Mouse (Mus musculus) telencephalon, adult 2 months (tissue): ENCODE measurements around the gene Ppm1g.
"Not testable (repeated sequence)": the region's sequence is repeated elsewhere in the genome, so short reads cannot be mapped to it uniquely, and the experiment has no call there.

Experiments used
- DNase-seq: peaks from one replicate; pipeline ENCODE4 v3.0.0-alpha.2; 2011; ENCODE audit warnings: low read depth, low spot score

Gene Ppm1g

DNA sequence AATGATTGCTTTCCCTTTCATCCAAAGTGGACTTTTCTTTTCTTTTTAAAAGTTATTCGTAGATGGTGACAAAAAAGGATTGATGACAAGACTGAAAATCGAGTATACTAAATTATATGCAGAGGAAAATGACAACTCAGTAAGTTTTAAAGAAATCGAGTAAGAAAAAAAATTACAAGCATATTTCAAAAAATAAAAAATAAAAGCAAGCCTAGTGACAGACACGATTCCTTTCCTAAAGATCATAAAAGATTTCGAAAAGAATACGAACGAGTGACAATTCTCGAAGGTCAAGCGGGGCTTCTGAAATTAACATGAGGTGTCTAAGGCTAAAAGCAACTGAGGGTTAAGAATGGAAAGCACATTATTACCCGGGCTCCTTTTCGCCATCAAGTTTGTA is 1.0 kb downstream of the Ppm1g start:
- no peak for DNase-seq

DNA sequence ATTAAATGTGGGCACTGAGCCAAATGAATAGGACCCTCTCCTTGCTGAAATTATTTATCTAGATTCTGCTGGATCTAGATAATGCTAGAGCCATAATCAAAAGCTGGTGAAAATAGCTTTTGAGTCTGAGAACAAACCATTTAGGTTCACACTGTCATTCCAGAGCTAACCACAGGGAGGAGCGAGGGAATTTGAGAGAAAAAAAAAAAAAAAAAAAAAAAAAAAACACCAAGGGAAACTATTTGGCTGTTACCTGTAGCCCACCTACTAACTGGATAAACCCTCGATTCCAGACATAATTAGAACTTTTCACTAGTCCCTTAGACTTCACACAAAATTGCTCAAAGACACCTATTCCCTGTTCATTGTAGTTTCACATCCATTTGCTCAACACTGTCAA is 1.4 kb downstream of the Ppm1g start:
- DNase-seq, result no peak

DNA sequence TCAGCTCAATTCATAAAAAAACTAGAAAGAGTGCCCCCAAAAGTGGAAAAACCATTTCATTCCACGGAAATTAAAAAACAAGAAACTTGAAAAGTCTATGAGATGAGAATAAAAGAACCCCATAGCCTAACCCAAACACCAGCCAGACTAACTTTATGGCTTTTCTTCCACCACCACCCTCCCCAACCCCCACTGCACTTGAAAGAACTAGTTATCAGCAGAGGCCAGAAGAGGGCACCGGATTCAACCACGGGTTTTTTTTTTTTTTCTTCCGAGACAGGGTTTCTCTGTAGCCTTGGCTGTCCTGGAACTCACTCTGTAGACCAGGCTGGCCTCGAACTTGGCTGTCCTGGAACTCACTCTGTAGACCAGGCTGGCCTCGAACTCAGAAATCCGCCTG is 2.2 kb downstream of the Ppm1g start:
- no peak for DNase-seq

DNA sequence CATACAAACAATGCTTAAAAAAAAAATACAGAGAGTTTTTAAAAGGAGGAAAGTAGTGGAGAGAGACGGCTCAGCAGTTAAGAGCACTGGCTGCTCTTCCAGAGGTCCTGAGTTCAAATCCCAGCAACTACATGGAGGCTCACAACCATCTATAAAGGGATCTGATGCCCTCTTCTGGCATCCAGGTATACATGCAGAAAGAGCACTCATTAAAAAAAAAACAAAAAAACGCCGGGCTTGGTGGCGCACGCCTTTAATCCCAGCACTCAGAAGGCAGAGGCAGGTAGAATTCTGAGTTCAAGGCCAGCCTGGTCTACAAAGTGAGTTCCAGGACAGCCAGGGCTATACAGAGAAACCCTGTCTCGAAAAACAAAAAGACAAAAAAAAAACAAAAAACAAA is 3.9 kb downstream of the Ppm1g start:
- DNase-seq, result not testable (repeated sequence)

DNA sequence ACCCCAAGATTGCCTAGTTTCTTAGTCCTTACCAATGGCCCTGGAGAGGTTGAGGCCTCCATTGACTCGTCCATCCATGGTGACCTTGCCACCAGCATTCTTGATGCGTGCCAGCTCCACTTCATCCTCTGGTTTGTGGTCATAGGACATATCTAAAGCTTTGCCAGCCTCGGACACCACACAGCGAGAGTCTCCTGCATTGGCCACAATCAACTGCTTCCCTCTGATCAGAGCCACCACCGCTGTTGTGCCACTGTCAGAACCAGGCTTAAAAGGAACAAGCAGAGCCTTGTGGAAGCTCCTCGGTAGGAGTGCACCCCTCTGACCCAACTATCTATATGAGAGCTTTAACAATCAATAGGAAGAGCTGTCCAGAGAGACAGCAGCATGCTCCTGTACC is 16.1 kb downstream of the Ppm1g start:
- DNase-seq, result no peak

DNA sequence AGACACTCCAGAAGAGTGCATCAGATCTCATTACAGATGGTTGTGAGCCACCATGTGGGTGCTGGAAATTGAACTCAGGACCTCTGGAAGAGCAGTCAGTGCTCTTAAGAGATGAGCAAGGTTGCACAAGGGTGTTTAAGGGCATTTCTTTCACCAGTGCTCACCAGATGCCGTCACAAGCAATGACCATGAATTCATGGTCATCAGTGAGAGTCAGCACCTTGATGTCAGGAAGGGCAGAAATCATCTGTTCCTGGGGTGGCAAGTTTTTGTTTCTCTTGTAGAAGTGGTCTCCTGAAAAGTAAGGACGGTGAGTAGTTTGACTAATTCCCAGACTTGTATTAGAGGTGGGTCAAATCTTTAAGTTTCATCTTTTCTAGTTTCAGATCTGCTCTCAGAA is 16.6 kb downstream of the Ppm1g start:
- DNase-seq, result no peak

DNA sequence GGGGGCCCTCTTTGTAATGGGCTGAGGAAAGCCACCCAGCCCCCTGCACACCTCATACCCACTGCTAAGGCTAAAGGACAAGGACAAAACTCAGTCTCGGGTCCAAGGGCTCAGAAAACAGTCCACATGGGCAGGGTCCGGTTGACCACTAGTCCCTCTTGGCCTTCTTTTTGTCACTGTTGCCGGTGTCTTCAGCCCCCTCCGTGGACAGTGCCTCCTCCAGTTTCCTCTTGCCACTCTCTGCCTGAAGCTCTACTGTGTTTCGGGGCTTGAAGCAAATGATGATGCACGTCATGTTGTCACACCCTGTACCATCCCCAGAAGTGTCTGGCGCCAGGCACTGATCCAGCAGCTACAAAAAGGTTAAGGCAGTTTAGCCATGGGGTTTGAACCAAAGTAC is 17.6 kb downstream of the Ppm1g start:
- no peak for DNase-seq

DNA sequence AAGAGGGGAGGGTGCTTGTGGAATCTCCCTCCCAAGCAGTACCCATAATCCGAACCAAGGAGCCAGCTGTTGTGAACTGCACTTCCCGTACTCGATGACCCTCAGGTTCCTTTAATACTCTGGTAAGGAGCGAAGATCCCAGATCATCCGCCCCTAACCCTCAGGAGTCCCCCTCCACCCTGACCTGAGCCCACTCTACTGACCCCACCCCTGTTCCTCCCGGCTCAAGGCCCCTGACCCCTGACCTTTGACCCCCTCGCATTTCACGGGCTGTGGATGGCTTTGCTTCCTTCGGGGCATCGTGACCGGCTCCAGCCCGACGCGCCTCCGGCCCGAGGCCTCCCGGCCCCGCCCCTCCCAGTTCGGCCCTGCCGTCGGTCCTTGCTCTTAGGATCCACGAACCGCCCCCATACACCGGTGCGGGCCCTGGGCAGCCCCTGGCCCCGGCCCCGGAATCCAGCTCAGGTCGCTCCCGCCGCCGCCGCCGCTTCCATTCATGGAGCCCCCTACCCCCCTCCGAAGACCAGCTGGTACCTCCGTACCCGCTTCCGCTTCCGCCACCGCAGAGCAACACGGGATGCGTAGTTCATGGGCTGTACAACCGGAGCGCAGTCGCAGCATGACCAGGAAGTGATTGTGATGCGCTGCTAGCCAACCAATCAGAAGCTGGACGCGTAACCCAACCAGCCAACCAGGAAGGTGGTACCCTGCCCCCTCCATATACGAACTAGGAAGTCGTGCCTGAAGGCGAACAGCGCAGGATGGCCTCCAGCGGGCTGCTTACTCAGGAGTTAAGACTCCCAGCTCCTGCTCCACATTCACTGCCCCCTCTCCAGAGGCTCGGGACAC is 18.5 kb downstream of the Ppm1g start, which contains the start of gene Zfp513:
Zfp513 (minus strand) TSS at position 562 of the 849 bp plus-strand sequence.
- peak; percentile 99 for DNase-seq

DNA sequence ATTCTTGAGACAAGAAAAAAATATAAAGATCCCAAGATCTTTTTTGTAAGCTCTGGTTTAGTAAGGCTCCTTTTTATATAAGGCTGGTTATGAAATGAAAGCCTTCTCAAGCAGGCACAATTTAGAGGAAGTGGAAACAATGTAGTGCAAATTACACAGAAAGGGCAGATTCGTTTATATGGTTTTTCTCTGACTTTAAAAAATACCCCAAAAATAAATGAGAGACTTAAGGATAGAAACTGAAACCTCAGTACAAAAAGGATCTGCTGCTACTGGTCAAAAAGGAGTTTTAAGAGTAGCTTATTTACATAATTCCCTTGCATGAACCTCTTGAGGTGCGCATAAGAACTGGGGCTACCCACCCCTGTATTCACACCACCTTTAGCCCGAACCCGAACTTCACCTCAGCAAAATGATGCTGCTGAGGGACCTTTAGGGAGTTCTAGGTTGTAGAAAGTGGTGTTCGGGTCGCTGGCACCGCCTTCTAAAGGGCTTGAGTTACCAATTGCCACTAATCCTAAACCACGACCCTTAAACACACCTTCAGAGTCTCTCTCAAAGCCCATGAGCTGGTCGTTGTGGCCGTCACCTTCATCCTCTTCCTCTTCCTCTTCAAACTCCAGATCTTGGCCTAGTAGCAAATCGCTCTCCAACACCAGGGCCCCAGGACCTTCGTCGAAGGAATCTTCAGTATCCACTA is 19.3 kb downstream of the Ppm1g start:
- no peak for DNase-seq

DNA sequence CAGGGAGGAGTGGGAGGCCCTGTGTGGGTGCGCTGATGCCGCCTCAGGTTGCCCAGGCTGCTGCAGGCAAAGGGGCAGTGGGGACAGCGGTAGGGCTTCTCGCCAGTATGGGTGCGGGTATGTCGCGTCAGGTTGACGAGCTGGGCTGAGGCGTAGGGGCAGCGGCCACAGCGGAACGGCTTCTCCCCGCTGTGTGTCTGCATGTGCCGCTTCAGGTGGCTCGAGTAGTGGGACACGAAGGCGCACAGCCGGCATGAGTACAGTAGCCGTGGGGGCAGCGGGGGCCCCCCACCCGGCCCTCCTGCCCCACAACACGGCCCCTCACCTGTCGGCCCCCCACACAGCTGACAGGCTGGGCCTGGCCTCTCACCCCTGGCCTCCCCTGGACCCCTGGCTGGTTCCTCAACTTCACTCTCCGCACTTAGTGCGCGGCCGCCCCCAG is 20.1 kb downstream of the Ppm1g start:
- DNase-seq, result no peak

DNA sequence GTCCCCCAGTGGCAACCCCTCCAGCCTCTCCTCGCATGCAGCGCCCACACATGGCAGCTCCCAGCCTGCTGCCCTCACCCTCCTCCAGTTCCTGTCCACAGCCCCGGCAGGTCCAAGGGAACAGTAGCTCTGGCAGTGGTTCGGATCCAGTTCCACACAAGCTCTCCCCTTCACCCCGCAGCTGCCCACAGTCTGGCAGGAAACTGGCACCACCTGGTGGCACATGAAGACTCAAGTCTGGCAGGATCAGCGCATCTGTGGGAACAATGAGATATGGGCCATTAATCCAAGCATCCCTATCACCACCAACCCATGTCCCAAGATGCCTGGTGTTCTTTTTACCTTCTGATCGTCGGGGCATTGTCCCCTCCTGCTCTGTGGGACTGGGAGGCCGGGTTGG is 20.6 kb downstream of the Ppm1g start:
- no peak for DNase-seq

DNA sequence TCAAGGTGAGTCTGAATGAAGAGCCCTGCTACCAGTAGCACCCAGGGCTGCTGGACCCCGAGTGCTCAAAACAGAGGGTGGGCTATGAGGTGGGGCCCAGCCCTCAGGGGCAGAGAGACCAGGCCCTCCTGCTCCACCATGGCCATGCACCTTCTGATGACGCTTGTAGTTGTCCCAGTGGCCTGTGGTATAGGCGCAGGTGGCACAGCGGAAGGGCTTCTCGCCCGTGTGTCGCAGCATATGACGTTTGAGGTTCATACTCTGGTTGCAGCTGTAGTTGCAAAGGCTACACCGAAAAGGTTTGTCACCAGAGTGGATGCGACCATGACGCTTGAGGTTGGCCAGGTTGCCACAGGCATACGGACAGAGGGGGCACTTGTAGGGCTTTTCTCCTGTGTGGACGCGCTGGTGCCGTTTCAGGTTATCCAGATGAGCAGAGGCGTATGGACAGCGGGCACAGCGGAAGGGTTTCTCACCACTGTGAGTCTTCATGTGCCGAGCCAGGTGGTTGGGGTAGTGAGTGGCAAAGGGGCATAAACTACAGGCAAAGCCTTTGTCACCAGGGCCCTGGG is 21.1 kb downstream of the Ppm1g start:
- DNase-seq, result no peak

DNA sequence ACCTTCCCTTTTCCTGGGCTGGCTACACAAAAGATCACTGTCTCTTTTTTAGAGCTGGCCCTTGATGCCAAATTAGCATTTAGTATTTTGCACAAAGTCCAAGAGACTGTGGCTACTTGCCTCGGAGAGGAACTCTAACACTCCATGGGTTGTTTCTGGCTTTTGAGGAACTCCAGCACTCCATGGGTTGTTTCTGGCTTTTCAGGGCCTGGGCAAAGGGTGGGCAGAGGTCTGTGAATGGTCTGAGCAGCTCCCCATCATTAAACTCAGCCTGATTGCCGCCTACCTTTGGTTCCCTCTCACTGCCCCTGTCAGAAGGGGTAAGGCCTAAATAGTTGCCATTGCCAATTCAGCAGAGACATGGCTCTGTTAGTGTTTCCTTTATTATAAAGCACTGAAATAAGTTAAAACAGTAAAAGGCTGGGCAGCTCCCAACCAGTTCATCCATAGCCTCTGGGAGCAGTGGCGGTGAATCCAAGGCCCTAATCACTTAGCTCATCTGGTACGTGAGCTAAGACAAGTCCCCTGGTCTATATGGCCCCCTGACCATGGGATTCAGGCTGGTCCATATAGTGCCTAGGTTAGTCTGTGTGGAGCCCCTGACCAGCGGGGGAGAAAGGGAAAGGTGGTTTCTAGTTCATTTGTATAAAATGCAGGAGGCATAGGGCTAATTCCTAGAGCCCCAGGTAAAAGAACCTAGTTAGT is 21.7 kb downstream of the Ppm1g start:
- no peak for DNase-seq

DNA sequence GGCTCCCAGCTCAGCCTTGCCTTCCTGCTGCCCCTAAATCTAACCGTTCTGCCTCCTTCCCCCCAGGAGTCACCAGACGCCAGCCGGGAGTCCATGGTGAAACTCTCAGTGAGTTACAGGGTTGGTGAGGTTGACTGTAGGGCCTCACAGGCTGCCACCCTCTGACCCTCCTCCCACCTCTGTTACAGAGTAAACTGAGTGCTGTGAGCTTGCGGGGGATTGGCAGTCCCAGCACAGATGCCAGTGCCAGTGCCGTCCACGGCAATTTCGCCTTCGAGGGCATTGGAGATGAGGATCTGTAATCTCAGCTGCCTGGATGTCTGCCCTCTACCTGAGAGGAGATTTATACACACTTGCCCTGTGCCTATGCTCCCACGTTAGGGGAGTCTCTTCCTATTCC is 22.3 kb downstream of the Ppm1g start:
- no peak for DNase-seq

DNA sequence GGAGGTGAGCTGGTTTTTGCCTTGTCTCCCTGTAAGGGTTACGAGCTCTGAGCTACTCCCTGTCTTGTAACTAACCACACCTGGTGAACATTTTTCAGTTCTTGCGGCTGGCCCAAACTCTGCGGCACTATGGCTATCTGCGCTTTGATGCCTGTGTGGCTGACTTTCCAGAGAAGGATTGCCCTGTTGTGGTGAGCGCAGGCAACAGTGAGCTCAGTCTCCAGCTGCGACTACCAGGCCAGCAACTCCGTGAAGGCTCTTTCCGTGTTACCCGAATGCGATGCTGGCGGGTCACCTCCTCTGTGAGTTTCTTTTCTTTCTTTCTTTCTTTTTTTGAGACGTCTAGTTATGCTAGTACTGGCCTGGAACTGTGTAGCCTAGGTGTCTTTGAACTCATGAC is 23.4 kb downstream of the Ppm1g start:
- DNase-seq, result no peak

DNA sequence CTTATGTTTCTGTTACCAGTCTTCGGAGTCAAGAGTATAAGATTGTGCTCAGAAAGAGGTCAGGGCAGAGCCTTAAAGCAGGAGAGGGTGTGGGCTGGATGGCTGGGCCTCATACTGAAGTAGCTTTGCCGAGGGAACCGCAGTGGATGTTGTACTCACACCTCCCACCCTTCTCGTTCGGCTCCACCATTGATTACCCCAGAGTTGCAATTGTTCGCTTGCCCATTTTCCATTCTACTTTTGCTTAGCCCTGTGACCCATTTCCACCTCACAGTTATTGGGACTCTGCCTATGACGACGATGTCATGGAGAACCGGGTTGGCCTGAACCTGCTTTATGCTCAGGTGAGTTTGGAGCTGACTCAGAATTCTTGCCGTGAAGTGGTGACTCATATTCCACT is 24.3 kb downstream of the Ppm1g start:
- no peak for DNase-seq

DNA sequence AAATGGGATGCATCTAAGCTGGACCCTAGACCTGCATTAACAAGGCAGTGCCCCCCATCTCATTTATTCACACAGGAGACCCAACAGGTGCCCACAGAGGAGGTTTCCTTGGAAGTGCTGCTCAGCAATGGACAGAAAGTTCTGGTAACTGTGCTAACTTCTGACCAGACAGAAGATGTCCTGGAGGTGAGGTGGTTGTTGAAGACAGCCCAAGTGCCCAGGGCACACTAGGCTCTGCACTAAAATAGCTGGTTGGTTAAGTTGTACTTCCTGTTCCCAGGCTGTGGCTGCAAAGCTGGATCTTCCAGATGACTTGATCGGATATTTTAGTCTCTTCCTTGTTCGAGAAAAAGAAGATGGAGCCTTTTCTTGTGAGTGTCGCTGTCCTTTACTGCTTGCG is 24.8 kb downstream of the Ppm1g start:
- no peak for DNase-seq

DNA sequence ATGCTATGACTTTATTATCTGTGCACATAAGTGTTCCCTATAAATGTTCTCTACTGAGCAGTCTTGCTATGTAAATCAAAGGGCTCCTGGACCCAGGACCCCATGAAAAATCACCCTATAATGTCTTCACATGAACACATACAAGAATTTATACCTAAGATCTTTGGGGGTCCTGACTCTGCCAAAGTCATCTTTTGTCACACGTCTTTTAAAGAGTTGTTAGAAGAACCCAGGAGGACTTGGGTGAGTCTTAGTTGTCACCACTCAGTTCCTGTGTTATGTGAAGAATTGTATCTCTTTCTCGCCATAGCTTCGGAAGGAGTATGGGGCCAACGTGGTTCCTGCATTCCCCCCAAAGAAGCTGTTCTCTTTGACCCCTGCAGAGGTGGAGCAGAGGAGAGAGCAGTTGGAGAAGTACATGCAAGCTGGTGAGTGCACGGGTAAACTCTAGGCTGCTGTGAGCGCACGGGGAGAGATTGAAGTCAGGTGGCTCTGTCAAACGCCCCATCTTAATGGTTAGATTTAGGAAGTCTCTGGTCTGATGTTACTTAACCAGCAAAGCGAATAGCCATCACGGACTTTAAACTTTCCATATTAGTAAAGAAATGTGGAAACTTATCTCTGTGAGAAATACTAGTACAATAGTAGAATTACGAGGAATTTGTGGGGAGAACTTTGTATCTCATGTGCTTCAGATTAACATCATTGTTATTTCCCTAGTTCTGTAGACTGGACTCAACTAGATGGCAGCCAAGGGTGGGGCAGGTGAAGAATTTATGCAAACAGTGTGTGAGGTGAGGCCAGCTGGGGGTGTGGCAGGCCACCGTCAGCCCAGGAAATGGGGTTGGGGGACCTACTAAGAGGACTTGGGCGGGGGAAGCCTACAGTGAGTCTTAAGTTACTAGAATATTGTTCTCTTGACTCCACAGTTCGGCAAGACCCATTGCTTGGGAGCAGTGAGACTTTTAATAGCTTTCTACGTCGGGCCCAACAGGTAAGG is 25.7 kb downstream of the Ppm1g start:
- no peak for DNase-seq

DNA sequence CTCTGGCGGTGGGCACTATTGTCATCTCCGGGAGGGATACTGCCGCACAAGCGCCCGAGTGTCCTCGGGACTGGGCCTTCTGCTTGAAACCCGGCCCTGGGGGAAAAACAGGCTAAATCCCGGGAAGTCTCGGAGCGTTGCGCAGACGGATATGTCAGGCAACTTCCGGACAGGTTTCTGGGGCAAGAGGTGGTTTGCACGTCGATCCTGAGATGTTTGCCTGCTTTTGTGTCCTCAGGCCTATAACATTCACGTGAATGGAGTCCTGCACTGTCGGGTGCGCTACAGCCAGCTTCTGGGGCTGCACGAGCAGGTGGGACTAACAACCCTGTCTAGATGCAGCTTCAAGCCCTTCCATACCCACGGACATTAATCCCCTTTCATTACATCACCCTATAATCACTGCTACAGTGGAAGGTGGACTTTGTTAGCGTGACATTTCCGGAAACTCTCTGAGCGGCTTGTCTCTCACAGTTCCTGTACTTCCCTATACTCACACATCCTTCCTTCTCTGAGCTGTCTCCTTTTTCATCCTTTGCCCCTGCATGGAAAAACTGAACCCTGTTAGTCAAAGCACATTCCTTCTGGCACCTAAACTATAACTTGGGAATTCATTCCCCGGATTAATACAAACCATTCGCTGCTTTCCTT is 26.7 kb downstream of the Ppm1g start:
- DNase-seq, result no peak

DNA sequence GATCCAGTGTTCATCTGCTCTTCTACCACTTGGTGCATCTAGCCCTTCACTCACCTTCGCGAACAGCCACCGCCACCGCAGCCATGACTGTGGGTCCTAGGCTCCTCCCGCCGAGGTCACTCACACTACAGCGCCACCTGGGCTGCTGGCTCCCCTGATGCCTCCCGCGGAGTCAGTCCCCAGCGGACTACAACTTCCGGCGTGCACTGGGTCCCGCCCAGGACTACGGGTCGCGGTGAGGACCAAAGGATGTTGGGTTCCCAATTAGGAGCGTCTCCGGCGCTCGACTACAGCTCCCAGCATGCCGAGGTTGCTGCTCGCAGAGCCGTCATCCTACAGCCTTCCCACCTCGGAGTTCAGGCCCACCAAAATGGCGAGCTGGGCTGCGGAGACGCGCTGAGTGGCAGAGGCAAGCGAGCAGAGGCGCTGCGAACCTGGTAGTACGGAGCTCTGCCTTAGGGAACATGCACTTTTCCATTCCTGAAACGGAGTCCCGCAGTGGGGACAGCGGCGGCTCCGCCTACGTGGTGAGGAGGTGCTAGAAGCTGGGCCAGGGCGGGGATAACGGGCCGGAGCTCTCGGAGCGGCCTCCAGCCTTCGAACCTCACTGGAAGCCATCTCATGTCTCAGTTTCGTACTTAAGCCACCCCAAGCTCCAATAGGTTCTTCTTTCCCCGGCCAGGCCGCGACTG is 27.4 kb downstream of the Ppm1g start, which contains the start of the genes Snx17 and Eif2b4:
Snx17 (plus strand) TSS at position 289 of the 692 bp plus-strand sequence.
Eif2b4 (minus strand) TSS at position 492 of the 692 bp plus-strand sequence.
- DNase-seq, result peak; percentile 99
